Mouse (Mus musculus): Measurements from ENCODE around the gene Tmtc2. TPM values are rescaled to one million over a fixed set of nuclear protein-coding genes. Genes with fewer than 3 reads are reported as not detected.

The Tmtc2 gene
- polyA plus RNA-seq, 1 experiment from 2014 or later, result 4.9 TPM

- H3K27me3 ChIP-seq (replicated peaks; ENCODE audit: control insufficient read depth, insufficient read depth, low read length), result no peaks in the 10 kb centered on the region
- H3K4me3 ChIP-seq (ENCODE audit: low read depth, low read length), result no peak overlapping the region
- H3K9ac ChIP-seq (ENCODE audit: low read depth, low read length), result no peak overlapping the region
- no peaks in the 10 kb centered on the region for H3K36me3 ChIP-seq (ENCODE audit: control insufficient read depth, insufficient read depth)
- no peak for TF ChIP-seq CTCF (IDR thresholded peaks at IDR 0.05; ENCODE audit: low read depth)
- H3K4me1 ChIP-seq (replicated peaks; ENCODE audit: control insufficient read depth, insufficient read depth, low read length), result peaks cover 4% of the 10 kb centered on the region; the same call in 1 of the 2 replicates
- no peak for ATAC-seq
- WGBS, result 73% methylated on average over 4 of the region's 4 CpGs
- H3K9me3 ChIP-seq (ENCODE audit: control insufficient read depth), result no peaks in the 10 kb centered on the region
- H3K4me2 ChIP-seq (replicated peaks; ENCODE audit: low read depth), result no peak overlapping the region
- no peak overlapping the region for H3K27ac ChIP-seq (ENCODE audit: low read depth, low read length)
These were observed 384.5 kb downstream of the Tmtc2 start for GRCm38 (mm10) chr10:105189746-105190145.

- Histone ChIP-seq H3K4me3 (ENCODE audit: low read depth, low read length) (no peak overlapping the region), H3K27me3 (replicated peaks; ENCODE audit: control insufficient read depth, insufficient read depth, low read length) (no peaks in the 10 kb centered on the region), H3K36me3 (ENCODE audit: control insufficient read depth, insufficient read depth) (no peaks in the 10 kb centered on the region), H3K27ac (ENCODE audit: low read depth, low read length) (no peak overlapping the region), H3K4me1 (replicated peaks; ENCODE audit: control insufficient read depth, insufficient read depth, low read length) (peaks cover 4% of the 10 kb centered on the region; the same call in 1 of the 2 replicates), H3K9me3 (ENCODE audit: control insufficient read depth) (no peaks in the 10 kb centered on the region), H3K4me2 (replicated peaks; ENCODE audit: low read depth) (no peak overlapping the region), H3K9ac (ENCODE audit: low read depth, low read length) (no peak overlapping the region)
- TF ChIP-seq CTCF (IDR thresholded peaks at IDR 0.05; ENCODE audit: low read depth), result no peak
- 81% methylated on average over 5 of the region's 5 CpGs for WGBS
- ATAC-seq, result no peak
These were observed 387.6 kb downstream of the Tmtc2 start for GRCm38 (mm10) chr10:105186636-105187035.

- WGBS, result 75% methylated on average over 5 of the region's 5 CpGs
- H3K27ac ChIP-seq (ENCODE audit: low read depth, low read length), result no peak overlapping the region
- ATAC-seq, result no peak
- H3K4me3 ChIP-seq (ENCODE audit: low read depth, low read length), result no peak overlapping the region
- TF ChIP-seq CTCF (IDR thresholded peaks at IDR 0.05; ENCODE audit: low read depth), result no peak
- H3K4me2 ChIP-seq (replicated peaks; ENCODE audit: low read depth), result no peak overlapping the region
- H3K9me3 ChIP-seq (ENCODE audit: control insufficient read depth), result no peaks in the 10 kb centered on the region
- H3K27me3 ChIP-seq (replicated peaks; ENCODE audit: control insufficient read depth, insufficient read depth, low read length), result no peaks in the 10 kb centered on the region
- H3K9ac ChIP-seq (ENCODE audit: low read depth, low read length), result no peak overlapping the region
- H3K4me1 ChIP-seq (replicated peaks; ENCODE audit: control insufficient read depth, insufficient read depth, low read length), result no peaks in the 10 kb centered on the region
- no peaks in the 10 kb centered on the region for H3K36me3 ChIP-seq (ENCODE audit: control insufficient read depth, insufficient read depth)
These were observed 405.7 kb downstream of the Tmtc2 start for GRCm38 (mm10) chr10:105168443-105169102.

- no peak for TF ChIP-seq CTCF (IDR thresholded peaks at IDR 0.05; ENCODE audit: low read depth)
- Histone ChIP-seq H3K36me3 (ENCODE audit: control insufficient read depth, insufficient read depth) (no peaks in the 10 kb centered on the region), H3K4me1 (replicated peaks; ENCODE audit: control insufficient read depth, insufficient read depth, low read length) (no peaks in the 10 kb centered on the region), H3K9me3 (ENCODE audit: control insufficient read depth) (no peaks in the 10 kb centered on the region), H3K4me3 (ENCODE audit: low read depth, low read length) (no peak overlapping the region), H3K27me3 (replicated peaks; ENCODE audit: control insufficient read depth, insufficient read depth, low read length) (no peaks in the 10 kb centered on the region), H3K9ac (ENCODE audit: low read depth, low read length) (no peak overlapping the region), H3K27ac (ENCODE audit: low read depth, low read length) (no peak overlapping the region), H3K4me2 (replicated peaks; ENCODE audit: low read depth) (no peak overlapping the region)
- 78% methylated on average over 5 of the region's 5 CpGs for WGBS
- ATAC-seq, result no peak
These were observed 409.0 kb downstream of the Tmtc2 start for GRCm38 (mm10) chr10:105165291-105165690.

DNA sequence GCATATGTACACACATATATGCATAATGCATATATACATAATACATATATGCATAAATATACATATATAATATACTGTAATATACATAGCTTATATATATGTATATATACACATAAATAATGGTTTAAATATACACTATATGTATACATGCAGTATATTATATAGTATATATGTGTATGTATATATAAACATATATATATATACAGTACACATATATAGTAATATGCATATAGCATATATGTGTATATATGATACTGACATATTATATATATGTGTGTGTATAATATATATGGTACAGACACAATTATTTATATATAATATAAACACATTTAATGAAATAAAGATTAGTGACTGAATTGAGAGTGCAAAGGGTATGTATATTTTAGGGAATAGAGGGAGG lies 420.5 kb downstream of the Tmtc2 start:
- H3K4me3 ChIP-seq (ENCODE audit: low read depth, low read length), result no peak overlapping the region

DNA sequence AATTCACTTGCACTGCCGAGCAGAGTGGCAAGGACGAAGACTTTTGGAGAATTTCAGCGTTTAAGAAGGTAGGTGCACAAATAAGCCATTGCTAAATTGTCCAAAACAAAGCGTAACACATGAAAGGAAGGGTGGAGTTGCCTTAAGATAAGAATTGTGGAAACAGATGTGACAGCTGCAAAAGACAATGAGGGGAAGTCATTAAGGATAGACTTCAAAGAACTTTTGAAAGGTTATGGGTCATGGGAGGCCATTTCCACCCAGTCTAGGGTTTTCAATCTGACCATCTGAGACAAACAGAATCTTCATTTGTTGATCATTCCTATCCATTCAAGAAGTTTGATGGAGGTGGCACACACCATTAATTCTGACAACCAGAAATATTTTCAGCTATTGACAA lies 429.9 kb downstream of the Tmtc2 start:
- no peaks in the 10 kb centered on the region for H3K4me1 ChIP-seq (replicated peaks; ENCODE audit: control insufficient read depth, insufficient read depth, low read length)
- no peaks in the 10 kb centered on the region for H3K9me3 ChIP-seq (ENCODE audit: control insufficient read depth)
- no peak for TF ChIP-seq CTCF (IDR thresholded peaks at IDR 0.05; ENCODE audit: low read depth)
- no peak overlapping the region for H3K4me2 ChIP-seq (replicated peaks; ENCODE audit: low read depth)
- no peak overlapping the region for H3K9ac ChIP-seq (ENCODE audit: low read depth, low read length)
- 52% methylated on average over 4 of the region's 4 CpGs for WGBS
- no peaks in the 10 kb centered on the region for H3K36me3 ChIP-seq (ENCODE audit: control insufficient read depth, insufficient read depth)
- H3K27me3 ChIP-seq (replicated peaks; ENCODE audit: control insufficient read depth, insufficient read depth, low read length), result no peaks in the 10 kb centered on the region
- no peak for ATAC-seq
- no peak overlapping the region for H3K27ac ChIP-seq (ENCODE audit: low read depth, low read length)
- no peak overlapping the region for H3K4me3 ChIP-seq (ENCODE audit: low read depth, low read length)

More for the DNA sequence above, 420.5 kb downstream of the Tmtc2 start:
- Histone ChIP-seq H3K27ac (ENCODE audit: low read depth, low read length) (no peak overlapping the region), H3K27me3 (replicated peaks; ENCODE audit: control insufficient read depth, insufficient read depth, low read length) (no peaks in the 10 kb centered on the region), H3K9me3 (ENCODE audit: control insufficient read depth) (no peaks in the 10 kb centered on the region), H3K36me3 (ENCODE audit: control insufficient read depth, insufficient read depth) (no peaks in the 10 kb centered on the region), H3K4me2 (replicated peaks; ENCODE audit: low read depth) (no peak overlapping the region), H3K9ac (ENCODE audit: low read depth, low read length) (no peak overlapping the region), H3K4me1 (replicated peaks; ENCODE audit: control insufficient read depth, insufficient read depth, low read length) (no peaks in the 10 kb centered on the region)
- no peak for TF ChIP-seq CTCF (IDR thresholded peaks at IDR 0.05; ENCODE audit: low read depth)
- no peak for ATAC-seq

Data from intestine, postnatal 0 days (tissue).